Mouse (Mus musculus) ES-E14 (cell line): ENCODE measurements around the gene Ranbp17. TPM values are rescaled to one million over a fixed set of nuclear protein-coding genes. Genes with fewer than 3 reads are reported as not detected.

ENCODE experiments used
- DNase-seq: peaks from one replicate; pipeline ENCODE4 v3.0.0-alpha.2; 2013; ENCODE audit warnings: low read depth, low spot score
- H3K27ac ChIP-seq: 2 replicates; pipeline ENCODE4 v1.5.1; 2012; ENCODE audit warnings: low read depth, mild to moderate bottlenecking, low read length, moderate library complexity, mixed read lengths; ENCODE audit not compliant: poor library complexity, insufficient read depth, severe bottlenecking
- H3K36me3 ChIP-seq: 2 replicates; pipeline ENCODE4 v1.6.1; 2012; ENCODE audit warnings: mild to moderate bottlenecking, low read length, moderate library complexity, mixed read lengths; ENCODE audit not compliant: control insufficient read depth, poor library complexity, insufficient read depth, severe bottlenecking
- H3K4me1 ChIP-seq, 2 experiments: fragments of 150-350 bp in 1 of 2; sonication (generic) in 1 of 2; 2 replicates each; pipeline ENCODE4 v1.6.1; 2012; ENCODE audit warnings: low read length in 2 of 2, mild to moderate bottlenecking in 1 of 2, mixed read lengths in 1 of 2; ENCODE audit not compliant: control insufficient read depth in 2 of 2, insufficient read depth in 2 of 2, poor library complexity in 1 of 2
- H3K4me3 ChIP-seq, 2 experiments: fragments of 150-350 bp in 1 of 2; sonication (generic) in 1 of 2; 2 replicates each; pipeline ENCODE4 v1.5.1; 2012; ENCODE audit warnings: low read length in 2 of 2, low read depth in 1 of 2, mild to moderate bottlenecking in 1 of 2, mixed read lengths in 1 of 2; ENCODE audit not compliant: insufficient read depth in 1 of 2, poor library complexity in 1 of 2, severe bottlenecking in 1 of 2
- H3K9ac ChIP-seq: 2 replicates; pipeline ENCODE4 v1.6.1; 2012; ENCODE audit warnings: low read depth, mild to moderate bottlenecking, low read length, mixed read lengths; ENCODE audit not compliant: poor library complexity, insufficient read depth, severe bottlenecking
- H3K9me3 ChIP-seq: fragments of 150-350 bp; sonication (generic); 2 replicates; pipeline ENCODE4 v1.6.1; 2012; ENCODE audit warnings: low read depth, mild to moderate bottlenecking, low read length; ENCODE audit not compliant: control insufficient read depth, insufficient read depth
- CHD2 ChIP-seq: IDR thresholded peaks from 2 replicates; pipeline ENCODE4 v1.6.1; 2014; ENCODE audit warnings: mild to moderate bottlenecking, low read depth, low read length, inconsistent platforms
- HCFC1 ChIP-seq: IDR thresholded peaks from 2 replicates; pipeline ENCODE4 v1.6.1; 2012; ENCODE audit warnings: low read length, inconsistent platforms, borderline replicate concordance; ENCODE audit not compliant: insufficient read depth
- MAFK ChIP-seq: IDR thresholded peaks from 2 replicates; pipeline ENCODE4 v1.6.1; 2014; ENCODE audit warnings: mild to moderate bottlenecking, low read depth, low read length, inconsistent platforms; ENCODE audit not compliant: insufficient read depth
- ZC3H11A ChIP-seq: IDR thresholded peaks from 2 replicates; pipeline ENCODE4 v1.6.1; 2012; ENCODE audit warnings: low read depth, mild to moderate bottlenecking, inconsistent platforms, low read length, borderline replicate concordance
- ZNF384 ChIP-seq: IDR thresholded peaks from 2 replicates; pipeline ENCODE4 v1.6.1; 2012; ENCODE audit warnings: low read depth, low read length, inconsistent platforms
- in situ Hi-C, 2 experiments: fragments of 600-800 bp; cut with MboI; formaldehyde crosslinking; loops; one replicate each; pipeline ENCODE4 v1.15.1; 2025; ENCODE audit warnings: low sequenced_read_pairs in 2 of 2, inconsistent platforms in 1 of 2; ENCODE audit not compliant: unreplicated experiment in 2 of 2
- total RNA-seq: library from RNA; depleted of rRNA; stranded (reverse); fragments of 300-350 nt; gene quantifications from 2 replicates; pipeline ENCODE4 v1.2.3, GENCODE M21; 2012; rRNA removed

The Ranbp17 gene
- total RNA-seq = 42.2 and 42.4 TPM in 2 replicates

DNA sequence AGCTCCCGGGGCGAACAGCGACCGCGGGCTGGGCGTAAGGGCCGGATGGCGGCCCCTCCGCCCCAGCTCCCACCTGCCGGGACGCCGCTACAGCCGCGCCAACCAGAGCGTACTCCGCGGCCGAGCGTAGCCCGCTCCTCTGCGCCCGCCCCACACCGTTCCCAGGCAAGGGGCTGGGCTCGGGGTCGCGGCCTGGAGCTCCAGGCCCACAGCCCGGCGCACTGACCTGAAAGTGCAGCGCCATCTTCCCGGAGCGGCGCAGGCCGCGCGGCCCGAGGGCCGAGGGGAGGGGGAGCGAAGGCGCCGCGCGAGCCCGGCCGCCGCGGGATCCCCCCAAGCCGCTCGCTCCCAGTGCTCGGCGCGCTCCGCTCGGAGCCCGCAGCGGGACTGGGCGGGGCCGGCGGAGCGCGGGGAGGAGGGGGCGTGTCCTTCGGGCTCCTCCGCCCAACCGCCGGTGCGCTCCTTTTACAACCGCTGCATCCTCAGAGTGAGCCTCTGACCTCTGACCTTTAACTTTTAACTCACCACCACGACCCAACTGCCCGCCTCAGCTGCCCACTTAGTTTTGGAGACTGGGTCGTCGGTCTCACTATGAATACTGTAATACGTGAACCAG lies at the start of gene Ranbp17:
TSS of gene Ranbp17 (minus strand) at position 371 of the 616 bp plus-strand sequence.
- no peaks in the 10 kb centered on the region for H3K9me3 ChIP-seq
- TF ChIP-seq CHD2 = peak; percentile 65
- TF ChIP-seq ZC3H11A = no peak
- peak within 1 kb of the TSS; percentile 99 for H3K9ac ChIP-seq
- peak within 1 kb of the TSS; percentile 97 for H3K27ac ChIP-seq
- peaks cover 2 to 4% of the 10 kb centered on the region in 2 experiments; a peak in 3 of 4 replicates for H3K4me1 ChIP-seq
- DNase-seq = no peak
- in situ Hi-C loops = no loop called here
- H3K4me3 ChIP-seq = peak within 1 kb of the TSS; percentile 71 to 98
- H3K36me3 ChIP-seq = no peaks in the 10 kb centered on the region

- no peak for DNase-seq
- Histone ChIP-seq H3K4me3 (no peak overlapping the region), H3K27ac (no peak overlapping the region), H3K4me1 (peaks cover 6 to 11% of the 10 kb centered on the region in 2 experiments; a peak in 3 of 4 replicates), H3K9ac (no peak overlapping the region), H3K36me3 (peaks cover 2% of the 10 kb centered on the region; the same call in 1 of the 2 replicates), H3K9me3 (no peaks in the 10 kb centered on the region)
- TF ChIP-seq ZC3H11A = peak; percentile 98
- no peak for TF ChIP-seq HCFC1
- in situ Hi-C loops = loop anchor here in 1 of 2 experiments (5.0 kb wide), 1 partner anchor 377 kb away; no protein-coding TSS in a partner anchor
These were observed 40.6 kb upstream of the Ranbp17 start for GRCm38 (mm10) chr11:33554123-33554522.

DNA sequence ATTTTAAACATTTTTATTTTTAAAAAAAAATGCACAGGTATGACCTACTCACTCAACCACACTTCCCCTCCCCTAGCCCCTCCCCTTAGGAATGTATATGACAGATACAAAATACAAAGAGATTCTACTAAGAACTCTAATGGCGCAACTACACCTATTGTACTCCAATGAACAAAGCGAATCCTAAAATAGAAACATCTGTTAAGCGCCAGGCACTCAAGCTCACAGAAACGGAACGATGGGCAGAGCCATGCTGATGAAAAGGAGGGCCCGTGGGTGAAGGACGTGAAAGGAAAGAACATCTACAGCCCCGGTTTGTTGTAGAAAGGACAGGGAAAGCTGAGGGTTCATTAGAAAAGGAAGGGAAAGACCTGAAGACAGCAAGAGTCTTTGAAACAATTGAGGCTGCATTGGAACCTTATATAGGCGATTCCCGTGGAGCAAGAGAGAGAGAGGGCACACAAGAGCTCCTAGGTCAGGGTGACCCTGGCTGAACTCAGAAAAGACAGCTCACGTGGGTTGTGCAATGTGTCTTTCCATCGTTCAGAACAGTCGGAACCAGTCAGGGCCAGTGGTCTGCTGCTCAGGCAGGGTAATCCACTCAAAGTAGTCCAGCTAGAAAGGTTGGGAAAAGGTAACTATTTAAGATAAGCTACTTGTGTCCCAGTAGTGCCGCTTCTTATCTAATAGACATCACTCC lies 37.5 kb upstream of the Ranbp17 start:
- in situ Hi-C loops = loop anchor here in 1 of 2 experiments (5.0 kb wide), 1 partner anchor 374 kb away; no protein-coding TSS in a partner anchor
- TF ChIP-seq ZC3H11A (no peak), MAFK (no peak), CHD2 (peak; percentile 25; the same call in 1 of the 2 replicates), HCFC1 (no peak), ZNF384 (0 out of 2 replicates have a peak, but pooled peaks have one; percentile 41)
- H3K9me3 ChIP-seq = no peaks in the 10 kb centered on the region

DNA sequence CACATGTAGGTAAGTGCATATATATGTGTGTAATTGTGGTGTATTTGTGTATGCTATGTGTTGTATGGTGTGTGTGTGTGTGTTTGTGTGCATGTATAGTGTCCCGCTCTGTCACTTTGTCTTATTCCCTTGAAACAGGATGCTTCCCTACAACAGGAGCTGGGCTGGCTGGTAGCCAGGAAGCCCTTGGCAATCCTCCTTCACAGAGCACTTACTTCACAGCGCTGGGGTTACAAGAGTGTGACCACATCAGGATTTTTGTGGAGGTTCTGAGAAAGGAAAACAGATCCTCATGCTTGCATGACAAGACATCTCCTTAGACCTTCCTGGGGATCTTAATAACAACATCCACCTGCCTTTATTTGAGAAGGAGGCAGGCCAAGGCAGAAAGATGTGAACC lies 33.8 kb upstream of the Ranbp17 start:
- DNase-seq = no peak
- TF ChIP-seq CHD2 (no peak), HCFC1 (no peak), ZC3H11A (no peak), ZNF384 (no peak), MAFK (no peak)
- H3K9me3 ChIP-seq = no peaks in the 10 kb centered on the region
- in situ Hi-C loops = loop anchor here in 1 of 2 experiments (25.0 kb wide), 1 partner anchor 1865 kb away; no protein-coding TSS in a partner anchor
- no peak overlapping the region for H3K27ac ChIP-seq
- H3K4me1 ChIP-seq = peaks cover 7 to 20% of the 10 kb centered on the region in 2 experiments; a peak in 3 of 4 replicates
- H3K9ac ChIP-seq = no peak overlapping the region
- H3K36me3 ChIP-seq = no peaks in the 10 kb centered on the region; the same call in 1 of the 2 replicates
- H3K4me3 ChIP-seq = no peak overlapping the region

More for the DNA sequence above, 37.5 kb upstream of the Ranbp17 start:
- H3K4me3 ChIP-seq = peak overlapping the region in 1 of 2 experiments; percentile 37; a peak in 2 of 4 replicates
- peaks cover 2% of the 10 kb centered on the region; the same call in 1 of the 2 replicates for H3K36me3 ChIP-seq
- H3K27ac ChIP-seq = peak overlapping the region; percentile 66
- no peak for DNase-seq
- peaks cover 6 to 11% of the 10 kb centered on the region in 2 experiments; a peak in 3 of 4 replicates for H3K4me1 ChIP-seq
- no peak overlapping the region for H3K9ac ChIP-seq
